Comparison of ENCODE assay signal across 13 mouse cellular contexts in genomic region chr4:106293378-106294090, GRCm38 (mm10). TPM values are rescaled to one million over a fixed set of nuclear protein-coding genes. Genes with fewer than 3 reads are reported as not detected.
DNase-seq lines count a peak whose midpoint lies in the region; ATAC-seq and TF ChIP-seq lines count a peak whose summit lies in the region.
"Had no signal": no experiment of that assay in that cellular context is flagged by ENCODE, and none has a peak within 500 bp of the region (broad histone marks: within the 10 kb centered on the region; RNA-seq: fewer than 3 reads in every experiment).

No protein-coding gene starts in this region.

- no peak overlapping the region for H3K4me3 ChIP-seq in spleen, adult 2 months (ENCODE audit: extremely low read depth, insufficient read depth, insufficient read length)
- H3K4me3 ChIP-seq: embryonic facial prominence, embryonic 12.5 days; hindbrain, embryonic 13.5 days had no signal

- peak overlapping the region; percentile 67 for H3K27ac ChIP-seq in spleen, adult 2 months (ENCODE audit: insufficient read depth, low read length)
- H3K27ac ChIP-seq: embryonic facial prominence, embryonic 12.5 days; hindbrain, embryonic 13.5 days had no signal

- WGBS in spleen, adult 2 months = 38% methylated on average over 6 of the region's 6 CpGs

- peaks cover 22% of the 10 kb centered on the region; the same call in 1 of the 2 replicates for H3K4me1 ChIP-seq in spleen, adult 2 months (ENCODE audit: control insufficient read depth, insufficient read depth, insufficient read length)
- H3K4me1 ChIP-seq: embryonic facial prominence, embryonic 12.5 days; hindbrain, embryonic 13.5 days had no signal

- H3K27me3 ChIP-seq in spleen, adult 2 months (ENCODE audit: control insufficient read depth, insufficient read depth, low read length) = no peaks in the 10 kb centered on the region
- H3K27me3 ChIP-seq: embryonic facial prominence, embryonic 12.5 days; hindbrain, embryonic 13.5 days had no signal

- TF ChIP-seq CTCF in spleen, adult 2 months (IDR thresholded peaks at IDR 0.05; ENCODE audit: extremely low read depth, insufficient read depth, insufficient read length, insufficient replicate concordance) = no peak

- no peaks in the 10 kb centered on the region for H3K36me3 ChIP-seq in spleen, adult 2 months (ENCODE audit: control insufficient read depth, insufficient read depth, low read length)
- H3K36me3 ChIP-seq: embryonic facial prominence, embryonic 12.5 days; hindbrain, embryonic 13.5 days had no signal

- DNase-seq in heart, adult 11 months = peak; percentile 89
- no peak for DNase-seq in heart, postnatal 4 days
- DNase-seq in spleen, adult 2 months (ENCODE audit: low read depth in 1 of 2, low spot score in 2 of 2) = peak in 1 of 2 experiments; percentile 29
- DNase-seq in spleen, adult 18-20 months = no peak
- DNase-seq in left cerebral cortex, postnatal 36 days (ENCODE audit: low spot score in 2 of 2) = no peak
- DNase-seq in layer of hippocampus, postnatal 10 days (ENCODE audit: low spot score in 2 of 2) = no peak
- DNase-seq: cerebellum, adult 8-10 months; heart, adult 18-20 months; lung, postnatal 36 days had no signal

- no peak for TF ChIP-seq POLR2A in spleen, adult 2 months (IDR thresholded peaks at IDR 0.05; ENCODE audit: low read depth, low read length)

- intact Hi-C loops in left cerebral cortex, postnatal 36 days (cut with DNase I) = no loop called here

- peak; percentile 42 to 49 for ATAC-seq in hematopoietic stem cell, adult 5-6 weeks (replicated peaks in 1 of 2; ENCODE audit: insufficient read depth in 1 of 2, low FRiP score in 2 of 2, low TSS enrichment in 1 of 2, low read depth in 1 of 2, poor library complexity in 2 of 2, severe bottlenecking in 2 of 2)
- ATAC-seq in neutrophil, adult 5-6 weeks (ENCODE audit: extremely low read depth, insufficient number of reproducible peaks, low FRiP score, poor library complexity, severe bottlenecking) = 0 out of 2 replicates have a peak, but pooled peaks have one; percentile 18

RNA-seq across cellular contexts. Expression of gene Usp24, which starts 22.5 kb away (rescaled TPM):
- total RNA-seq in heart, postnatal 4 days (2021) = 10 to 100 TPM; 39.2 to 40.3 TPM
- polyA plus RNA-seq in spleen, adult 2 months (2012; rRNA removed) = 12.1 and 12.8 TPM in 2 replicates
- total RNA-seq in hematopoietic stem cell, adult 5-6 weeks (2017) = 43.7 and 44.5 TPM in 2 replicates
- total RNA-seq in neutrophil, adult 5-6 weeks (2017) = 66.0 and 69.0 TPM in 2 replicates
- 10 to 100 TPM; 37.4 to 42.1 TPM for total RNA-seq in left cerebral cortex, postnatal 36 days (2021)
- total RNA-seq in layer of hippocampus, postnatal 10 days (2021) = 10 to 100 TPM; 46.7 to 53.2 TPM
